Mouse (Mus musculus): Measurements from ENCODE around the gene Amigo2. TPM values are rescaled to one million over a fixed set of nuclear protein-coding genes. Genes with fewer than 3 reads are reported as not detected.
"Not testable (repeated sequence)": the region's sequence is repeated elsewhere in the genome, so short reads cannot be mapped to it uniquely, and the experiment has no call there.

Amigo2 gene
- polyA plus RNA-seq, 1 experiment from 2014 or later, result 5.8 TPM

- not testable (repeated sequence) for H3K27ac ChIP-seq (ENCODE audit: low read length); H3K4me2 ChIP-seq (ENCODE audit: low read depth, low read length); ATAC-seq; H3K36me3 ChIP-seq (ENCODE audit: control insufficient read depth, insufficient read depth, low read length); H3K9ac ChIP-seq (ENCODE audit: low read depth, low read length); H3K9me3 ChIP-seq (ENCODE audit: control insufficient read depth, low read length); H3K4me1 ChIP-seq (ENCODE audit: control insufficient read depth, insufficient read depth, low read length); H3K4me3 ChIP-seq (ENCODE audit: low read length); H3K27me3 ChIP-seq (replicated peaks; ENCODE audit: control insufficient read depth, insufficient read depth, low read length)
- 83% methylated on average over 3 of the region's 3 CpGs for WGBS
Measured at GRCm38 (mm10) chr15:97209754-97210153, 37.3 kb downstream of the Amigo2 start.

GRCm38 (mm10) chr15:97206506-97206905, 40.6 kb downstream of the Amigo2 start:
- Histone ChIP-seq H3K36me3 (ENCODE audit: control insufficient read depth, insufficient read depth, low read length) (no peaks in the 10 kb centered on the region), H3K4me1 (ENCODE audit: control insufficient read depth, insufficient read depth, low read length) (no peaks in the 10 kb centered on the region), H3K27me3 (replicated peaks; ENCODE audit: control insufficient read depth, insufficient read depth, low read length) (no peaks in the 10 kb centered on the region), H3K9ac (ENCODE audit: low read depth, low read length) (no peak overlapping the region), H3K27ac (ENCODE audit: low read length) (no peak overlapping the region), H3K9me3 (ENCODE audit: control insufficient read depth, low read length) (no peaks in the 10 kb centered on the region), H3K4me3 (ENCODE audit: low read length) (no peak overlapping the region), H3K4me2 (ENCODE audit: low read depth, low read length) (no peak overlapping the region)
- WGBS, result 95% methylated on average over 8 of the region's 8 CpGs
- no peak for ATAC-seq

GRCm38 (mm10) chr15:97205776-97206175, 41.3 kb downstream of the Amigo2 start:
- Histone ChIP-seq H3K27me3 (replicated peaks; ENCODE audit: control insufficient read depth, insufficient read depth, low read length) (no peaks in the 10 kb centered on the region), H3K4me2 (ENCODE audit: low read depth, low read length) (no peak overlapping the region), H3K9me3 (ENCODE audit: control insufficient read depth, low read length) (no peaks in the 10 kb centered on the region), H3K4me1 (ENCODE audit: control insufficient read depth, insufficient read depth, low read length) (no peaks in the 10 kb centered on the region), H3K27ac (ENCODE audit: low read length) (no peak overlapping the region), H3K9ac (ENCODE audit: low read depth, low read length) (no peak overlapping the region), H3K36me3 (ENCODE audit: control insufficient read depth, insufficient read depth, low read length) (no peaks in the 10 kb centered on the region), H3K4me3 (ENCODE audit: low read length) (no peak overlapping the region)
- ATAC-seq, result no peak
- WGBS, result 88% methylated on average over 10 of the region's 10 CpGs

- H3K36me3 ChIP-seq (ENCODE audit: control insufficient read depth, insufficient read depth, low read length), result no peaks in the 10 kb centered on the region
- no peak overlapping the region for H3K27ac ChIP-seq (ENCODE audit: low read length)
- H3K9ac ChIP-seq (ENCODE audit: low read depth, low read length), result no peak overlapping the region
- no peaks in the 10 kb centered on the region for H3K4me1 ChIP-seq (ENCODE audit: control insufficient read depth, insufficient read depth, low read length)
- ATAC-seq, result no peak
- H3K4me3 ChIP-seq (ENCODE audit: low read length), result no peak overlapping the region
- no peaks in the 10 kb centered on the region for H3K9me3 ChIP-seq (ENCODE audit: control insufficient read depth, low read length)
- 77% methylated on average over 3 of the region's 3 CpGs for WGBS
- no peaks in the 10 kb centered on the region for H3K27me3 ChIP-seq (replicated peaks; ENCODE audit: control insufficient read depth, insufficient read depth, low read length)
- no peak overlapping the region for H3K4me2 ChIP-seq (ENCODE audit: low read depth, low read length)
Measured at GRCm38 (mm10) chr15:97204889-97205288, 42.2 kb downstream of the Amigo2 start.

- no peaks in the 10 kb centered on the region for H3K9me3 ChIP-seq (ENCODE audit: control insufficient read depth, low read length)
- no peak overlapping the region for H3K9ac ChIP-seq (ENCODE audit: low read depth, low read length)
- H3K36me3 ChIP-seq (ENCODE audit: control insufficient read depth, insufficient read depth, low read length), result no peaks in the 10 kb centered on the region
- H3K27me3 ChIP-seq (replicated peaks; ENCODE audit: control insufficient read depth, insufficient read depth, low read length), result no peaks in the 10 kb centered on the region
- no peaks in the 10 kb centered on the region for H3K4me1 ChIP-seq (ENCODE audit: control insufficient read depth, insufficient read depth, low read length)
- H3K4me3 ChIP-seq (ENCODE audit: low read length), result no peak overlapping the region
- no peak overlapping the region for H3K4me2 ChIP-seq (ENCODE audit: low read depth, low read length)
- 78% methylated on average over 7 of the region's 7 CpGs for WGBS
- no peak for ATAC-seq
- no peak overlapping the region for H3K27ac ChIP-seq (ENCODE audit: low read length)
Measured at GRCm38 (mm10) chr15:97196644-97197043, 50.4 kb downstream of the Amigo2 start.

- Histone ChIP-seq H3K27ac (ENCODE audit: low read length) (no peak overlapping the region), H3K4me1 (ENCODE audit: control insufficient read depth, insufficient read depth, low read length) (no peaks in the 10 kb centered on the region), H3K36me3 (ENCODE audit: control insufficient read depth, insufficient read depth, low read length) (no peaks in the 10 kb centered on the region), H3K9ac (ENCODE audit: low read depth, low read length) (no peak overlapping the region), H3K27me3 (replicated peaks; ENCODE audit: control insufficient read depth, insufficient read depth, low read length) (no peaks in the 10 kb centered on the region), H3K9me3 (ENCODE audit: control insufficient read depth, low read length) (no peaks in the 10 kb centered on the region), H3K4me2 (ENCODE audit: low read depth, low read length) (no peak overlapping the region), H3K4me3 (ENCODE audit: low read length) (no peak overlapping the region)
- WGBS, result 0% methylated on average over 1 of the region's 1 CpGs
- no peak for ATAC-seq
Measured at GRCm38 (mm10) chr15:97195628-97196027, 51.5 kb downstream of the Amigo2 start.

Other genes with a start within 250 kb of the Amigo2 start
- gene Slc38a4, start 191.3 kb downstream of the Amigo2 start, polyA plus RNA-seq (2015; fragmentation: Nextera tagmentation; extraction: Ambion mirVana), result 31.9 and 32.8 TPM in 2 replicates
- 3.0 and 3.6 TPM in 2 replicates for gene Pced1b, start 180 bp downstream of the Amigo2 start, polyA plus RNA-seq (2015; fragmentation: Nextera tagmentation; extraction: Ambion mirVana)